Mouse (Mus musculus): ENCODE data around the gene Amdhd1. TPM values are rescaled to one million over a fixed set of nuclear protein-coding genes. Genes with fewer than 3 reads are reported as not detected.

Amdhd1 gene
- under 1 TPM in 1 of 2 experiments, not detected in 1; 0.83 TPM for polyA plus RNA-seq (2017; shearing (Covaris generic))

GRCm38 (mm10) chr10:93539775-93540430 lies at the start of gene Amdhd1:
Amdhd1 (minus strand) TSS chr10:93540033.

GRCm38 (mm10) chr10:93589281-93589848 lies 49.5 kb upstream of the Amdhd1 start, which contains the start of gene Snrpf:
Snrpf (minus strand) TSS chr10:93589706.

GRCm38 (mm10) chr10:93540431-93541210 lies 788 bp upstream of the Amdhd1 start, which contains the start of gene Ccdc38:
Ccdc38 (plus strand) TSS chr10:93540632.

GRCm38 (mm10) chr10:93488066-93488827 lies 51.6 kb downstream of the Amdhd1 start, which contains the start of gene Hal:
Hal (plus strand) TSS chr10:93488768.

Other genes with a start within 250 kb of the Amdhd1 start
- 10 to 100 TPM; 72.3 to 72.8 TPM for gene Elk3, start 228.9 kb downstream of the Amdhd1 start, polyA plus RNA-seq (2017; shearing (Covaris generic))
- gene Lta4h, start 86.6 kb downstream of the Amdhd1 start, polyA plus RNA-seq (2017; shearing (Covaris generic)), result 100 to 1,000 TPM; 242 to 244 TPM
- gene Hal, start 51.3 kb downstream of the Amdhd1 start, polyA plus RNA-seq (2017; shearing (Covaris generic)), result not detected
- 1 to 10 TPM in 1 of 2 experiments, under 1 TPM in 1; 0.48 to 1.4 TPM for gene Ccdc38, start 599 bp upstream of the Amdhd1 start, polyA plus RNA-seq (2017; shearing (Covaris generic))
- 10 to 100 TPM; 47.9 to 68.8 TPM for gene Snrpf, start 49.7 kb upstream of the Amdhd1 start, polyA plus RNA-seq (2017; shearing (Covaris generic))
- 1 to 10 TPM in 1 of 2 experiments, not detected in 1; 3.8 TPM for gene Ntn4, start 100.6 kb upstream of the Amdhd1 start, polyA plus RNA-seq (2017; shearing (Covaris generic))

Data from activated CD4-positive, CD25-positive, alpha-beta regulatory T cell (primary cell).